Mouse (Mus musculus) Muller cell, postnatal 12 days (primary cell): ENCODE data around the gene Zfp472.
"Not testable (repeated sequence)": the region's sequence is repeated elsewhere in the genome, so short reads cannot be mapped to it uniquely, and the experiment has no call there.

ENCODE experiments used
- DNase-seq: peaks from one replicate; pipeline ENCODE4 v3.0.0-alpha.2; 2015; ENCODE audit errors: inconsistent ontology term

The Zfp472 gene

GRCm38 (mm10) chr17:33008337-33008736, 42.7 kb downstream of the Zfp472 start:
- DNase-seq: no peak

DNA sequence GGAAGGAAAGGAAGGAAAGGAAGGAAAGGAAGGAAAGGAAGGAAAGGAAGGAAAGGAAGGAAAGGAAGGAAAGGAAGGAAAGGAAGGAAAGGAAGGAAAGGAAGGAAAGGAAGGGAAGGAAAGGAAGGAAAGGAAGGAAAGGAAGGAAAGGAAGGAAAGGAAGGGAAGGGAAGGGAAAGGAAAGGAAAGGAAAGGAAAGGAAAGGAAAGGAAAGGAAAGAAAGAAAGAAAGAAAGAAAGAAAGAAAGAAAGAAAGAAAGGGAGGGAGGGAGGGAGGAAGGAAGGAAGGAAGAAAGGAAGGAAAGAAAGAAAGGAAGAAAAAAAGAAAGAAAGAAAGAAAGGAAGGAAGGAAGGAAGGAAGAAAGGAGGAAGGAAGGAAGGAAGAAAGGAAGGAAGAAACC, 54.8 kb downstream of the Zfp472 start:
- not testable (repeated sequence) for DNase-seq
